Mouse (Mus musculus) liver, embryonic 14.5 days (tissue): ENCODE measurements around the gene Pcgf3. TPM values are rescaled to one million over a fixed set of nuclear protein-coding genes. Genes with fewer than 3 reads are reported as not detected.

Experiments
- ATAC-seq: fragments of 200-750 bp; cut with Nextera tagmentation; 2 replicates; pipeline ENCODE4 v1.8.0; 2017; ENCODE audit warnings: moderate number of reproducible peaks, mild to moderate bottlenecking, moderate library complexity; ENCODE audit not compliant: insufficient read depth
- DNase-seq, 3 experiments: peaks; one replicate each; pipeline ENCODE4 v3.0.0-alpha.2; 2012 to 2013; ENCODE audit warnings: low read depth in 3 of 3, low spot score in 3 of 3
- H3K27ac ChIP-seq: fragments of 300-500 bp; sonication (generic); 2 replicates; pipeline ENCODE4 v1.5.1; 2014; ENCODE audit warnings: moderate library complexity, mild to moderate bottlenecking, control low read depth, inconsistent platforms
- H3K27me3 ChIP-seq: fragments of 300-500 bp; sonication (generic); 2 replicates; pipeline ENCODE4 v1.6.1; 2014; ENCODE audit warnings: mild to moderate bottlenecking, low read length, moderate library complexity; ENCODE audit not compliant: control insufficient read depth, insufficient read depth
- H3K36me3 ChIP-seq: fragments of 300-500 bp; sonication (generic); replicated peaks from 2 replicates; pipeline ENCODE4 v1.6.1; 2014; ENCODE audit warnings: low read depth; ENCODE audit not compliant: control insufficient read depth, insufficient read depth
- H3K4me1 ChIP-seq, 2 experiments: fragments of 200-500 bp in 1 of 2; fragments of 300-500 bp in 1 of 2; sonication (generic) in 1 of 2; replicated peaks; 2 replicates each; pipeline ENCODE4 v1.6.1; 2012 to 2014; ENCODE audit warnings: antibody characterized with exemption in 1 of 2, inconsistent platforms in 1 of 2, low read length in 1 of 2; ENCODE audit not compliant: control insufficient read depth in 2 of 2, insufficient read depth in 2 of 2
- H3K4me2 ChIP-seq: fragments of 300-500 bp; sonication (generic); 2 replicates; pipeline ENCODE4 v1.6.1; 2014; ENCODE audit warnings: low read depth, mild to moderate bottlenecking, control low read depth, moderate library complexity
- H3K4me3 ChIP-seq, 2 experiments: fragments of 200-500 bp in 1 of 2; fragments of 300-500 bp in 1 of 2; sonication (generic) in 1 of 2; 2 replicates each; pipeline ENCODE4 v1.5.1; 2012 to 2014; ENCODE audit warnings: low read depth in 2 of 2, low read length in 2 of 2, mild to moderate bottlenecking in 2 of 2, control low read depth in 1 of 2, inconsistent platforms in 1 of 2, moderate library complexity in 1 of 2; ENCODE audit not compliant: insufficient read depth in 1 of 2
- H3K9ac ChIP-seq: fragments of 300-500 bp; sonication (generic); replicated peaks from 2 replicates; pipeline ENCODE4 v1.6.1; 2014; ENCODE audit warnings: mild to moderate bottlenecking, control low read depth, moderate library complexity
- H3K9me3 ChIP-seq: fragments of 300-500 bp; sonication (generic); 2 replicates; pipeline ENCODE4 v1.6.1; 2016; ENCODE audit warnings: low read length, mixed read lengths; ENCODE audit not compliant: control insufficient read depth
- CTCF ChIP-seq: IDR thresholded peaks from 2 replicates; pipeline ENCODE4 v1.5.1; 2016; ENCODE audit warnings: antibody characterized with exemption, low read depth, control low read depth
- EP300 ChIP-seq: IDR thresholded peaks from 2 replicates; pipeline ENCODE4 v1.6.1; 2016; ENCODE audit warnings: antibody characterized with exemption, low read depth
- WGBS: fragments of 180-500 bp; shearing (Covaris S2); extraction: QIAGEN DNeasy Blood & Tissue Kit; methylation state at CpG from one replicate; pipeline ENCODE4 v1.1.7; 2014; ENCODE audit not compliant: insufficient replicate concordance; 5-methylcytosine and 5-hydroxymethylcytosine counted together
- polyA plus RNA-seq, 2 experiments: library from polyadenylated mRNA; depleted of rRNA in 1 of 2; stranded (reverse) in 1 of 2; unstranded in 1 of 2; fragments of >200 nt; fragmentation: Nextera tagmentation in 1 of 2; extraction: Ambion mirVana in 1 of 2; gene quantifications; 2 replicates each; pipeline versions ENCODE4 v1.2.1 to v1.2.3; 2012 to 2014

Pcgf3 gene
- polyA plus RNA-seq, 2 experiments: 4.5 to 4.9 TPM

- H3K9ac ChIP-seq: no peak overlapping the region
- H3K36me3 ChIP-seq: no peaks in the 10 kb centered on the region
- H3K27me3 ChIP-seq: no peaks in the 10 kb centered on the region
- ATAC-seq (no peak), DNase-seq (no peak)
- peaks cover 4 to 5% of the 10 kb centered on the region in 2 experiments for H3K4me1 ChIP-seq
- no peak overlapping the region for H3K4me2 ChIP-seq
- H3K4me3 ChIP-seq: no peak overlapping the region
- whole genome bisulfite sequencing: 68% methylated on average over 5 of the region's 5 CpGs
- H3K9me3 ChIP-seq: no peaks in the 10 kb centered on the region
- TF ChIP-seq EP300: no peak
- TF ChIP-seq CTCF: no peak
- H3K27ac ChIP-seq: no peak overlapping the region
Measured at GRCm38 (mm10) chr5:108518951-108519350, 57.9 kb downstream of the Pcgf3 start.

- no peaks in the 10 kb centered on the region for H3K36me3 ChIP-seq
- DNase-seq (no peak), ATAC-seq (no peak)
- H3K9me3 ChIP-seq: no peaks in the 10 kb centered on the region
- no peaks in the 10 kb centered on the region for H3K4me1 ChIP-seq
- H3K9ac ChIP-seq: no peak overlapping the region
- H3K4me2 ChIP-seq: no peak overlapping the region
- WGBS: 54% methylated on average over 7 of the region's 7 CpGs
- H3K27ac ChIP-seq: no peak overlapping the region
- no peak for TF ChIP-seq EP300
- TF ChIP-seq CTCF: no peak
- no peak overlapping the region for H3K4me3 ChIP-seq
- H3K27me3 ChIP-seq: no peaks in the 10 kb centered on the region
Measured at GRCm38 (mm10) chr5:108520153-108520552, 59.1 kb downstream of the Pcgf3 start.

- no peak for DNase-seq
- Histone ChIP-seq H3K4me3 (no peak overlapping the region), H3K4me2 (no peak overlapping the region), H3K27me3 (no peaks in the 10 kb centered on the region), H3K36me3 (no peaks in the 10 kb centered on the region), H3K9me3 (no peaks in the 10 kb centered on the region), H3K27ac (no peak overlapping the region), H3K4me1 (no peaks in the 10 kb centered on the region), H3K9ac (no peak overlapping the region)
- ATAC-seq: no peak
- 52% methylated on average over 2 of the region's 2 CpGs for WGBS
- TF ChIP-seq EP300 (no peak), CTCF (no peak)
Measured at GRCm38 (mm10) chr5:108521016-108521415, 60.0 kb downstream of the Pcgf3 start.

GRCm38 (mm10) chr5:108521896-108522295 is 60.9 kb downstream of the Pcgf3 start:
- H3K27me3 ChIP-seq: no peaks in the 10 kb centered on the region
- 55% methylated on average over 3 of the region's 3 CpGs for WGBS
- H3K27ac ChIP-seq: no peak overlapping the region
- DNase-seq (no peak), ATAC-seq (no peak)
- no peak overlapping the region for H3K4me3 ChIP-seq
- H3K4me1 ChIP-seq: no peaks in the 10 kb centered on the region
- no peaks in the 10 kb centered on the region for H3K36me3 ChIP-seq
- no peaks in the 10 kb centered on the region for H3K9me3 ChIP-seq
- no peak overlapping the region for H3K4me2 ChIP-seq
- H3K9ac ChIP-seq: no peak overlapping the region
- TF ChIP-seq EP300 (no peak), CTCF (no peak)

GRCm38 (mm10) chr5:108522597-108522996 is 61.6 kb downstream of the Pcgf3 start:
- no peak for ATAC-seq
- H3K4me2 ChIP-seq: no peak overlapping the region
- no peak overlapping the region for H3K9ac ChIP-seq
- DNase-seq: no peak
- H3K9me3 ChIP-seq: no peaks in the 10 kb centered on the region
- no peak overlapping the region for H3K4me3 ChIP-seq
- H3K4me1 ChIP-seq: no peaks in the 10 kb centered on the region
- WGBS: 45% methylated on average over 3 of the region's 3 CpGs
- H3K27me3 ChIP-seq: no peaks in the 10 kb centered on the region
- no peak overlapping the region for H3K27ac ChIP-seq
- H3K36me3 ChIP-seq: no peaks in the 10 kb centered on the region
- TF ChIP-seq CTCF: no peak
- TF ChIP-seq EP300: no peak
